Mouse (Mus musculus): ENCODE measurements around the gene Gm13694. TPM values are rescaled to one million over a fixed set of nuclear protein-coding genes. Genes with fewer than 3 reads are reported as not detected.
"Not testable (repeated sequence)": the region's sequence is repeated elsewhere in the genome, so short reads cannot be mapped to it uniquely, and the experiment has no call there.

Gene Gm13694
- polyA plus RNA-seq, 1 experiment from 2014 or later, result not detected

DNA sequence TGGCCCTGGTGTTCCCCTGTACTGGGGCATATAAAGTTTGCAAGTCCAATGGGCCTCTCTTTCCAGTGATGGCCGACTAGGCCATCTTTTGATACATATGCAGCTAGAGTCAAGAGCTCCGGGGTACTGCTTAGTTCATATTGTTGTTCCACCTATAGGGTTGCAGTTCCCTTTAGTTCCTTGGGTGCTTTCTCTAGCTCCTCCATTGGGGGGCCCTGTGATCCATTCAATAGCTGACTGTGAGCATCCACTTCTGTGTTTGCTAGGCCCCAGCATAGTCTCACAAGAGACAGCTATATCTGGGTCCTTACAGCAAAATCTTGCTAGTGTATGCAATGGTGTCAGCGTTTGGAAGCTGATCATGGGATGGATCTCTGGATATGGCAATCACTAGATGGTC, 15.8 kb downstream of the Gm13694 start:
- not testable (repeated sequence) for ATAC-seq (ENCODE audit: low FRiP score, low read depth); H3K36me3 ChIP-seq; H3K4me1 ChIP-seq; H3K9ac ChIP-seq; H3K4me3 ChIP-seq; H3K4me2 ChIP-seq (replicated peaks); H3K27ac ChIP-seq; H3K27me3 ChIP-seq (replicated peaks); H3K9me3 ChIP-seq
- 94% methylated on average over 2 of the region's 3 CpGs for WGBS

DNA sequence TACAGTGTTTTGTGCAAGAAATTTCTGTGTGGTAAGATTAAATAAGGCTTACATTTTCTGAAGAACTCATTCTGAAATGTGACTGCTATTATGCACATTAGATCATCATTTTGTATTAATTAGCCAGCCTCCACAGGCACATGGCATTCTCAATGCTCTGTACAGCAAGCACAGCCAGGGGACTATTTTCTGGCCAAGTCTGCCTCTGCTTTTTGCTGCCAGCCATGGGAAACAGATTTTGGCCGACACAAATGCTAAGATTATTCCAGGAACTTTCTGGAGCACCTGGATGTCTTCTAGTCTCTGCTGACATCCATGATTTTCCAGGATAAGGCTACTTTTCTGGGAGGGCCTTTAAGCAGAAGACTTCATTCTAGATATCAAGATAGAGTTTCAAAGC, 30.2 kb downstream of the Gm13694 start:
- Histone ChIP-seq H3K9me3 (no peaks in the 10 kb centered on the region), H3K36me3 (no peaks in the 10 kb centered on the region), H3K27me3 (replicated peaks) (no peaks in the 10 kb centered on the region), H3K27ac (no peak overlapping the region), H3K4me2 (replicated peaks) (no peak overlapping the region), H3K9ac (no peak overlapping the region), H3K4me1 (no peaks in the 10 kb centered on the region), H3K4me3 (no peak overlapping the region)
- no peak for ATAC-seq (ENCODE audit: low FRiP score, low read depth)
- WGBS, result 79% methylated on average over 1 of the region's 1 CpGs

DNA sequence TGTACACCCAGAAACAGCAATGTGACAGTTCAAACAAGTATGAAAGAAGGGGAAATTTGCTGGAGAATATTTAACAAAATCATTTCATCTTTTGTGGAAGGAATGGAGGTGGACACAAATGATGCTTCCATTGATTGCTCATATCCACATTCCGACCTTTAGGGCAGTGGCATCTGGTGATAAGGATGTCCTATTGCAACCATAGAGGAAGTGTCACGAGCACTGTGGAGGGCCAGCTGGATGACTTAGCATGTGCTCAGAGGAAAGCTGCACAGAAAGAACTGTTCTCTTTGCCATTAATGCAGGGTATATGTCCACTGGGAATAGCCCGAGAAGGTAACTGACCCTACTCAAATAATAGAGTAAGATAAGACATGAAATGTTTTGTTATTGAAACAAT, 31.1 kb downstream of the Gm13694 start:
- Histone ChIP-seq H3K9ac (no peak overlapping the region), H3K36me3 (no peaks in the 10 kb centered on the region), H3K4me1 (no peaks in the 10 kb centered on the region), H3K27me3 (replicated peaks) (no peaks in the 10 kb centered on the region), H3K4me2 (replicated peaks) (no peak overlapping the region), H3K9me3 (no peaks in the 10 kb centered on the region), H3K4me3 (no peak overlapping the region), H3K27ac (no peak overlapping the region)
- 85% methylated on average over 3 of the region's 3 CpGs for WGBS
- ATAC-seq (ENCODE audit: low FRiP score, low read depth), result no peak

DNA sequence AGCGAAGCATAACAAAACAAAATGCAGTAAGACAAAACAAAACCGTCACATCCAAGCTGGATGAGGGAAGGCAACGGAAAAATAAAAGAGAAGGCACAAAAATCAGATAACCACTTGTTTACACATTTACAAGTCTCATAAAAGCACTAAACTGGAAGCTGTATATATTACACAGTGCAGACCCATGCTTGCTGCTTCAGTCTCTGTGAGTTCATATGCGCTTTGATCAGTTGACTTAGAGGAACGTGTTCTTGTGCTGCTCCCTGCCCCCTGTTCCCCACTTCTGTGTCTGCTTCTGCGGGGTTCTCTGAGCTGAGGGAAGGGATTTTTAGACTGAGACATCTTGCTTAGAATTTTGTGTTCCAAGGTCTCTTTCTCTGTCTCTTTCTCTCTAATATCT, 35.8 kb downstream of the Gm13694 start:
- no peak overlapping the region for H3K4me3 ChIP-seq
- no peaks in the 10 kb centered on the region for H3K27me3 ChIP-seq (replicated peaks)
- no peaks in the 10 kb centered on the region for H3K36me3 ChIP-seq
- H3K27ac ChIP-seq, result no peak overlapping the region
- H3K4me2 ChIP-seq (replicated peaks), result no peak overlapping the region
- H3K9ac ChIP-seq, result no peak overlapping the region
- no peaks in the 10 kb centered on the region for H3K9me3 ChIP-seq
- no peaks in the 10 kb centered on the region for H3K4me1 ChIP-seq
- no peak for ATAC-seq (ENCODE audit: low FRiP score, low read depth)
- 85% methylated on average over 6 of the region's 6 CpGs for WGBS

DNA sequence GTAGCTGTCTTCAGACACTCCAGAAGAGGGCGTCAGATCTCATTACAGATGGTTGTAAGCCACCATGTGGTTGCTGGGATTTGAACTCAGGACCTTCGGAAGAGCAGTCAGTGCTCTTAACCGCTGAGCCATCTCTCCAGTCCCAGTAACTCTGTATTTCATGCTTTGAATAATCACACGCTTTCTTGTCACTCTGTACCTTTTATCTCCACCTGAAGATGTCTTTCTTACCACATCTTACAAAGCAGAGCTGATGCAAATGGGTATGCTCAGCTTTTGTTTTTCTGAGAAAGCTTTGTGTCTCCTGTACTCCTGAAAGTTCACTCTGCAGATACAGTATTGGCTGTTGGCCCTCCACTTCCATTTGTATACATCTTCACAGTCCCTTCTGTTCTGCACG, 37.6 kb downstream of the Gm13694 start:
- ATAC-seq (ENCODE audit: low FRiP score, low read depth); H3K9me3 ChIP-seq; H3K4me3 ChIP-seq; H3K9ac ChIP-seq; H3K4me2 ChIP-seq (replicated peaks); H3K36me3 ChIP-seq; H3K27ac ChIP-seq; H3K4me1 ChIP-seq; H3K27me3 ChIP-seq (replicated peaks): not testable (repeated sequence)
- whole genome bisulfite sequencing, result 77% methylated on average over 5 of the region's 5 CpGs

DNA sequence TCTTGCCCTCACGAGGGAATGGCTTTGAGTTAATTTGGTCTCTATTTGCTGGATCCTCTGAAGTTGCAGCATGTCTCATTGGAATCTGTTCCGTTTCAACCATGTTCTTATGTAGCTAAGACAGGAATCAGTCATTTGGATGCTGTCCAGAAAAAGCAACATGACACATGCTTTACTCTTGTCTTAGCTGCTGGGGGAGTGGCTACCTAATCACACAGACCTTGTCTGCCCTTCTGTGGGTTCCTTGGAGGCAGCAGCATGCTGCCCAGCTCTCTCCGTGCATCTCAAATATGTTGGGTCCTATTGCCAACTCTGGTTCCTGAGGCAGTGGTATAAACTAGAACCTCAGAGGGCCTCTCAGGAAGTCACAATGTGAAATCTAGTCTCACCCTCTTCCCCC, 39.6 kb downstream of the Gm13694 start:
- Histone ChIP-seq H3K4me2 (replicated peaks) (no peak overlapping the region), H3K36me3 (no peaks in the 10 kb centered on the region), H3K27ac (no peak overlapping the region), H3K27me3 (replicated peaks) (no peaks in the 10 kb centered on the region), H3K4me1 (no peaks in the 10 kb centered on the region), H3K9me3 (no peaks in the 10 kb centered on the region), H3K4me3 (no peak overlapping the region), H3K9ac (no peak overlapping the region)
- ATAC-seq (ENCODE audit: low FRiP score, low read depth), result no peak
- WGBS, result 85% methylated on average over 3 of the region's 3 CpGs

DNA sequence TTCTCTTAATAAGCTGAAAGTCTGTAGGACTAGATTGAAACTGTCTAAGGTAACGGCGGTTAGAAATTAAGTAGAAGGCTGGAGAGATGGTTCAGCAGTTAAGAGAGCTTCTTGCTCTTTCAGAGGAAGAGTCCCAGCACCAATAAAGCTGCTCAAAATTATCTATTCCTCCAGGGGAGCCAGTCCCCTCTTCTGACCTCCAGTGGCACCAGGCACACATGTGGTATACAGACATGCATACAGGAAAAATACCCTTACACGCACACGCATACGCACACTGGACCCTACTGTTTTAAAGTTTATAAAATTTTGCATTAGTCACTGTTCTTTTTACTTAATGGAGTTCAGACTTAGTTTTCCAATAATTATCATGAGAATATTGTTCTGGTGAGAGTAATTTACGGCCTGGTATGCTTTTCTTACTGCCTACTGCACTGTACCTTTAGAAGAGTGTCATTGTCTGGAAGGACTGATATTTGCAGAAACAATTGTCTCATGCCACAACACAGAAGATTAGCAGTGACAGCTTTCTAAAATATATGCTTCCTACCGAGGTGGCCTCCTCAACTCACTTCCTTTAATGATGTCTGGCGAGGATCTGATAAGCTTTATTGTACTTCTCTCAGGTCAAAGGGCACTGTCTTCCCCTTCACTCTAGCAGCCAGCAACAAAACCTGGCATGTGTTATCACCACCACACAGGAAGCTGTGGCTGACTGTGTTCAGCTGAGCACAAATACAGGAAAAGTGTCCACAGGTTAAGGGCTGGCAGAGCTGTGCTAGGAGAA, 41.0 kb downstream of the Gm13694 start:
- H3K36me3 ChIP-seq, result no peaks in the 10 kb centered on the region
- no peaks in the 10 kb centered on the region for H3K9me3 ChIP-seq
- H3K4me1 ChIP-seq, result no peaks in the 10 kb centered on the region
- ATAC-seq (ENCODE audit: low FRiP score, low read depth), result no peak
- no peaks in the 10 kb centered on the region for H3K27me3 ChIP-seq (replicated peaks)
- H3K9ac ChIP-seq, result no peak overlapping the region
- WGBS, result 76% methylated on average over 8 of the region's 8 CpGs
- no peak overlapping the region for H3K4me2 ChIP-seq (replicated peaks)
- no peak overlapping the region for H3K4me3 ChIP-seq
- no peak overlapping the region for H3K27ac ChIP-seq

DNA sequence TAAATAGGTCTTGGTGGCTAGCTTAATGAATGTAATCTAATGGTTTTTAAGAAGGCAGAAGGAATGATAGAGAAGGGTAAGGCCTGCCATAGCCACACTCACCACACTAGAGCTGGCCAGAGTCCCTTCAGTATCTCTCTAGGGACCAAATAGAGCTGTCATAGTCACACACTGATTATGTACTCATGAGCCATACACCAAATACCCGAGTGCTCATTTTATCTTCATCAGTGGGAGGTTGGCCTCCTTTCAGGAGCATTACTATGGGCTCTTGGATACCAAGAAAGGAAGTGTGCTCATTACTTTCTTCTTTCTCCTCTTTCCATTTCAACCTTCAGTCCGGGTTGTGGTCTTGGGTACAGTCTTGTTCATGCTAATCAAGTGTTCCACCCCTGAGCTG, 43.2 kb downstream of the Gm13694 start:
- ATAC-seq (ENCODE audit: low FRiP score, low read depth), result no peak

DNA sequence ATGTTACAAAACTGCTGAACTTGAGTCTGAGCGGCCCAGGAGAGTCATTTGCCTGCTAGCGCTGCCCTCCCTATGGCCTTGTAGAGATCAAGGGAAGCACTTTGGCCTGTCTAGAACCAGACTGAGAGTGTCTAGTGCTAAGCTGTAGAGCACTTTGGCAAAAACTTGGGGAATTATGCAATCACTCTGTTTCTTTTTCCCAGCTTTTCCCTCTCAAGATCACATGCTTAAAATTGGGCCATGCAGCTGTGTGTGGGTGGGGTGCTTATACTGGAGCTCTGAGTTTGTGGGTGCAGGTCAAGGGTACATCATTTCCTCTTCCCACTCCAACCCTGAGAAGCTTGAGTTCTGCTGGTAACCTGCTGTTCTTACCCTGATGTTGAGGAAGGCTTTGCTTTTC, 44.2 kb downstream of the Gm13694 start:
- no peak overlapping the region for H3K27ac ChIP-seq
- H3K36me3 ChIP-seq, result no peaks in the 10 kb centered on the region
- H3K27me3 ChIP-seq (replicated peaks), result no peaks in the 10 kb centered on the region
- H3K9ac ChIP-seq, result no peak overlapping the region
- H3K4me3 ChIP-seq, result no peak overlapping the region
- no peak overlapping the region for H3K4me2 ChIP-seq (replicated peaks)
- no peak for ATAC-seq (ENCODE audit: low FRiP score, low read depth)
- 87% methylated on average over 2 of the region's 2 CpGs for WGBS
- no peaks in the 10 kb centered on the region for H3K9me3 ChIP-seq
- no peaks in the 10 kb centered on the region for H3K4me1 ChIP-seq

More for the DNA sequence above, 43.2 kb downstream of the Gm13694 start:
- Histone ChIP-seq H3K36me3 (no peaks in the 10 kb centered on the region), H3K4me1 (no peaks in the 10 kb centered on the region), H3K4me3 (no peak overlapping the region), H3K27me3 (replicated peaks) (no peaks in the 10 kb centered on the region), H3K9ac (no peak overlapping the region), H3K4me2 (replicated peaks) (no peak overlapping the region), H3K9me3 (no peaks in the 10 kb centered on the region), H3K27ac (no peak overlapping the region)
- 78% methylated on average over 2 of the region's 2 CpGs for whole genome bisulfite sequencing

DNA sequence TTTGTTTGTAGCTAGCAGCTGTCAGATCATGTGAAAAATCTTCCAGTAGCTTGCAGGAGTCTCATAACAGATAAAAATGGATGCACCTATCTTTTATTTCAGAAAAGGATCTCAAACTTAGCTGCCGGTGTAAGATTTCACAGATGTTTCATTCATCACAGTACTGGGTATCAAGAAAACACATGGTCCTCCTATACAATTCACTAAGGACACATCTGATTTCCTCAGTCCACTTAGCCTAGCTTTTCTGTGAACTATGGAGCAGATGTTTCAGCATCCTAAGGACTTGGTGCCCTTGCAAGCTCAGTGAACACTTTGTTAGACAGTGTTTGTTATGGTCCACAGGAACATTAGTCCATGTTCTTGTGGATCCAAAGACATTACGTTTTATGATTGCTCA, 44.6 kb downstream of the Gm13694 start:
- Histone ChIP-seq H3K9ac (no peak overlapping the region), H3K27ac (no peak overlapping the region), H3K27me3 (replicated peaks) (no peaks in the 10 kb centered on the region), H3K36me3 (no peaks in the 10 kb centered on the region), H3K4me3 (no peak overlapping the region), H3K4me2 (replicated peaks) (no peak overlapping the region), H3K9me3 (no peaks in the 10 kb centered on the region), H3K4me1 (no peaks in the 10 kb centered on the region)
- no peak for ATAC-seq (ENCODE audit: low FRiP score, low read depth)
- WGBS, result 88% methylated on average over 2 of the region's 2 CpGs

DNA sequence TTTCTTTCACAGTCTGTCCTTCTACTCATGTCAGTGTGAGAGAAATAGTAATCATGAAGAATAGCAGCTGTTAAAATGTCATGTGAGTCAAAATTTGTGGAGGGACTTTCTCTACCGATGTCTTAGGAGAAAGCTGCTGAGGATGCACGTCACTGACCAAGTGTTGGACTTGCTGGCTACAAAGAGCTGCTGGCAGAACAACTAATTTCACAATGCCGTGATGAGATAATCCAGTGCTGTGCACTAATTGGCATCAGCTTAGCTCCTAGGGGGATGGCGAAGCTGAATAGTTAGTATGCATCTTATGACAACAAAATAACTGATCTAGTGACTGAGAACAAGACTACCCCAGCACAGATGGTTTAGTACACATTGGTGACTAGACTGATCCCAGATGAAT, 46.5 kb downstream of the Gm13694 start:
- 77% methylated on average over 4 of the region's 4 CpGs for WGBS
- H3K4me3 ChIP-seq, result no peak overlapping the region
- no peaks in the 10 kb centered on the region for H3K9me3 ChIP-seq
- no peaks in the 10 kb centered on the region for H3K27me3 ChIP-seq (replicated peaks)
- no peak overlapping the region for H3K9ac ChIP-seq
- H3K36me3 ChIP-seq, result no peaks in the 10 kb centered on the region
- ATAC-seq (ENCODE audit: low FRiP score, low read depth), result no peak
- no peaks in the 10 kb centered on the region for H3K4me1 ChIP-seq
- H3K4me2 ChIP-seq (replicated peaks), result no peak overlapping the region
- no peak overlapping the region for H3K27ac ChIP-seq

Measured in neural tube, embryonic 12.5 days (tissue).